Mouse (Mus musculus) liver, adult (tissue): ENCODE results near the gene Rnf169.

Source experiments
- GATA4 ChIP-seq: IDR thresholded peaks from 2 replicates; pipeline ENCODE4 v1.6.1; 2014; ENCODE audit warnings: mild to moderate bottlenecking, low read length; ENCODE audit not compliant: insufficient replicate concordance

Rnf169 gene

DNA sequence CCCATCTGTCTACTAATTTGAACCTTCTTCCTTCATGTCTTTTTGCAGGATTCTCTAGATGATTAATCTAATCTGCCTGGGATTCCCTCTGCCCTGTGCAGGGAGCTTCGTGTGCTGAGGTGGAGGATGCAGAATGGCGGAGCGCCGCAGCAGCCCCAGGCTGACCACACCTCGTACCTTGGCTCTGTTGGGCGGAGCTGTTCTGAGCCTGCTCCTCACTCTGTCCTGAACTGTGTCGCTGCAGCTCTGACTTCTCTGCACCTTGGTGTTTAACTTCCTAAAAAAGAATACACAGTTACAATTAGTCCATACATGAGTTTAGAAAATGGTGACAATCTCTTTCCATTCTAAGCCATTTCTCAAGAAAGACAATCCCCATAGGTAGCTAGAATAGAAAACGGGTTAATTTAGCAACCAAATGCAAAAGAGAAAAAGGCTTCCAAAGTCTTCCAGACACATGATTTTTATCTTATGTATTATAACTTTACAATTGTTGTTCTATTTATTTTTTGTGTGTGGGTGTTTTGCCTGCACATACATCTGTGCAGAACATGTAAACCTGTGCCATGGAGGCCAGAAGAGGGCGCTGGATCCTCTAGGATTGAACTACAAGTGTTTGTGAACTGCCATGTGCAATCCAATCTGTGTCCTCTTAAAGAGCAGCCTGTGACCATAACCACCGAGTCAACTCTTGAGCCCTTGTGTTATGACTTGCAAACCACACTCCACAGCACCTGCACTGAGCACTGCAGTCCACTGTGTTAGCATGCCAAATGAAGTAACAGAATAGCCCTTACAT lies 53.1 kb downstream of the Rnf169 start:
- no peak for TF ChIP-seq GATA4

DNA sequence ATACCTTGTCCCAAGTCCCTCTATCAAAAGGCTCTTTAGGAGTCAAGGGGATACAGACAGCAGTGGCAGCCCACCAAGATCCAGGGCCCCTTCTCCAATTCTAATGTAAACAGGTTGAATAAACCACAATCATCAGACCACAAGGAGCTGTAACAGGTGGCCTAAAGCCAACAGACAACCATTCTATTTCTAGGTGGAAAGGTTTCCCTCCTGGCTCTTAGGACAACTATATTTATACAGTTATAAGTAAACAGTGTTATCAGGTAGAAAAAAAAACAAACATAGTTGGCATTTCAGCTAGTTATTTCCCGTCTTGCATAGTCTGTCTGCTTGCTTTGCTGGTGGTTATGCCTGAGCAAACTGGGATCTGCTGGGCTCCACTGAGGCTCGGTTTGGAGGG lies 59.8 kb downstream of the Rnf169 start:
- no peak for TF ChIP-seq GATA4

- no peak for TF ChIP-seq GATA4
These were observed 60.3 kb downstream of the Rnf169 start for GRCm38 (mm10) chr7:99919971-99920370.

DNA sequence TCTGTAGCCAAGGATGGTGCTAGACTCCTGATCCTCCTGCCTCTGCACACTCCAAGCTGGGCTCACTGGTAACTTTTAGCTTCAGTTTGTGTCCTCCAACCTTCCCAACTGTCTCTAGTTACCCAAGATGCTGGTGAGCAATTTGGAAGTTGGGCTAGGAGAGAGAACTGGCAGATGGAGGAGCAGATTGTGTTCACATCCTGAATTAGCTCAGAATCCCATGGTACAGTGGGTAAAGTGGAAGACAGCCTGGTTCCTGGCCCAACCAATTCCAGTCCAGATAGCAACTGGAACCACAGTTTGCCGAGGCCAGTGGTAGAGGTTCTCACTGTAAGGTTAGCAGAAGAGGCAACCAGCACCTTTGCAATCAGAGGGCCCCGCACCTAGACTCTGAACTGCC lies 61.1 kb downstream of the Rnf169 start:
- TF ChIP-seq GATA4: no peak

GRCm38 (mm10) chr7:99917320-99917844 lies 62.9 kb downstream of the Rnf169 start:
- TF ChIP-seq GATA4: no peak

GRCm38 (mm10) chr7:99916741-99917319 lies 63.4 kb downstream of the Rnf169 start:
- no peak for TF ChIP-seq GATA4

GRCm38 (mm10) chr7:99915511-99915910 lies 64.7 kb downstream of the Rnf169 start:
- TF ChIP-seq GATA4: no peak

- no peak for TF ChIP-seq GATA4
These were observed 65.9 kb downstream of the Rnf169 start for GRCm38 (mm10) chr7:99914316-99914715.

DNA sequence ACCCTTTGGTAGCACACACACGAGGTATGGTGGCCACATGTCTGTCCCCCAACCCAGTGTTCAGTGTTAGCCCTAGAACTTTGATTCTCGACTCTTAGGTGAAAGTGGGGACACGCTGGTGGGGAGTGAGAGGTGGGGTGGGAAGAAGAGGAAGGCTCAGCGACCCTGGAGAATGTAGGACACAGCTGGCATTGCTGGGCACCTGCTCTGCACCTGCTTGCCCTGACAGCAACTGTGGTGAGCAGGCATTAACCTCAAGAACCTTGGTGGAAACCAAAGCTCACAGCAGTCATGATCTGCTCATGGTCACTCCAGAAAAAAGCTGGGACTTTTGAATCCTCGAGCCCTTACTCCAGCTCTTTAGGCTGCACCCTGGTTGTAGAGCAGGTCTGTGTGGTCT lies 69.2 kb downstream of the Rnf169 start:
- TF ChIP-seq GATA4: no peak

DNA sequence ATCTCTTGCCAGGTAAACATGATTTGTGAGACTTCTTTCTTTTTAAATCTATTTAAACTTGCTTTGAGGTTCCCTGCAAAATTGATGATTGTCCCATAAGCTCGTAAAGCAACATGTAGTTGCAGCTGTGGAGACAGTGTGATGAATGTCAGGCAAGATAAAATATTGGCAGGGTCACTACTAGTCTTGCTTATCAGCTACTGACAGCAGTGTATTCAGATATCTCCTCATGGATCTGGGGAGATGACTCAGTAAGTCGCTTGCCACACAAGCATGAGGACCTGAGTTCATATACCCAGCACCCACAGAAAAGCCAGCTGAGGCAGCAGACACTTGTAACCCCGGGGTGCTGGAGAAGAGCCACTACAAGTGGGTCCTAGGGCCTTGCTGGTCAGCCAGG lies 72.8 kb downstream of the Rnf169 start:
- no peak for TF ChIP-seq GATA4

- TF ChIP-seq GATA4: no peak
These were observed 73.9 kb downstream of the Rnf169 start for GRCm38 (mm10) chr7:99906346-99906745.

GRCm38 (mm10) chr7:99904421-99905005 lies 75.7 kb downstream of the Rnf169 start:
- no peak for TF ChIP-seq GATA4

DNA sequence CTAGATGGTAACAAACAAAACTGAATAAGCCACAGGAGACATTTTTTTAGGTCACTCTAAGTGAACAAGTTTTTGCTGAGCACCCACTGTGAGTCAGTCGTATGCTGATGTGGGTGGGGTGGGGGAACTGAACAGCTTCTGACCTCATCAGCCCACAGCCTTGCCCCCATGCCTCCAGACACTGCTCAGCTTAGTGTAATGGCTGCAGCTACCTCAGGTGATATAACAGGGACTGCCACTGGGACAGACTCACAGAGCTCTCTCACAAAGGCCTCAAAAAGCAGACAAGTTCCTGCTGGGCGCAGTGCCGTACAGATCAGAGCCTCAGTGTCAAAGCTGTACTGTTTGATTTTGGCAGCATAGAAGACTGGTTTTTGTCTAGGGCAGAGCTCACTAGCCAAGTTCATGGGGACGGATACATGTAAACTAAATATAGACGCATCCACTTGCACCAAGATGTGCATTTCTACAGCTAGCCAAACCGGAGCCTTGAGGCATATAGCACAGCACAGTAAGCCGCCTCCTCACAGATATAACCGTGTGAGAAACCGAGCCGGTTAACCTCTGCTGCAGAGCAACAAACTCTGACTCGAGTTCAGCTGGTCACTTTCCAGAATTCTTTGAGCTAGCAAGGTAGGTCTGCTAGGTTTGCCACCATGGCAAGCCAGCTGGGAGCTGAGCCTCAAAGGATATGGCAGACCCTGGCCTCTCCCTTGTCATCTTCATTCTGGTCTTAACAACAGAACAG lies 77.2 kb downstream of the Rnf169 start:
- no peak for TF ChIP-seq GATA4

DNA sequence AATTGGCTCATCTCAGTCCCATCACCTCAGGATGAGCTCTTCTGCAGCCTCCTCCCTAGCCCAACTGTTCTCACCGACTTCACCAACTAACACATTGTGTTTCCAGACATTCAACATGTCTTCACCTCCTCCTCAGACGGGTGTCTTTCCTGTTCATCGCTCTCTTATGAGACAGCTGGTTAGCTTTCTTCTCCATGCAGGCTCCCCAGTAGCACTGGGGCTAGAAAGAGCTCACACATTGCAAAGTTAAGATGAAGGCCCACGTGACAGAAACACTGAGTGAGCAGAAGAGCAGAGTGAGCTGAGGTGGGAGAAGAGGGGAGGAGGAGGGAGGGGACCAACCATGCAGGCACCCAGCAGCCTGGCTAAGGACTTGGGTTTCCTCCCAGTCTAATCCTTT lies 78.0 kb downstream of the Rnf169 start:
- TF ChIP-seq GATA4: no peak

GRCm38 (mm10) chr7:99896905-99897304 lies 83.3 kb downstream of the Rnf169 start:
- no peak for TF ChIP-seq GATA4
